Mouse (Mus musculus): ENCODE data around the gene Hnrnpdl.

GRCm38 (mm10) chr5:100047143-100047640, 7.7 kb upstream of the Hnrnpdl start:
- TF ChIP-seq CTCF (IDR thresholded peaks at IDR 0.05; ENCODE audit: extremely low read depth, insufficient read length, insufficient replicate concordance, low read depth, low read length) (no peak), POLR2A (IDR thresholded peaks at IDR 0.05; ENCODE audit: low read depth, low read length) (no peak)

Data from small intestine, adult 2 months (tissue).